Mouse (Mus musculus) liver, embryonic 14.5 days (tissue): Measurements from ENCODE around the gene Iqcc. TPM values are rescaled to one million over a fixed set of nuclear protein-coding genes. Genes with fewer than 3 reads are reported as not detected.

Experiments
- ATAC-seq: fragments of 200-750 bp; cut with Nextera tagmentation; 2 replicates; pipeline ENCODE4 v1.8.0; 2017; ENCODE audit warnings: moderate number of reproducible peaks, mild to moderate bottlenecking, moderate library complexity; ENCODE audit not compliant: insufficient read depth
- DNase-seq, 3 experiments: peaks; one replicate each; pipeline ENCODE4 v3.0.0-alpha.2; 2012 to 2013; ENCODE audit warnings: low read depth in 3 of 3, low spot score in 3 of 3
- H3K27ac ChIP-seq: fragments of 300-500 bp; sonication (generic); 2 replicates; pipeline ENCODE4 v1.5.1; 2014; ENCODE audit warnings: moderate library complexity, mild to moderate bottlenecking, control low read depth, inconsistent platforms
- H3K27me3 ChIP-seq: fragments of 300-500 bp; sonication (generic); 2 replicates; pipeline ENCODE4 v1.6.1; 2014; ENCODE audit warnings: mild to moderate bottlenecking, low read length, moderate library complexity; ENCODE audit not compliant: control insufficient read depth, insufficient read depth
- H3K36me3 ChIP-seq: fragments of 300-500 bp; sonication (generic); replicated peaks from 2 replicates; pipeline ENCODE4 v1.6.1; 2014; ENCODE audit warnings: low read depth; ENCODE audit not compliant: control insufficient read depth, insufficient read depth
- H3K4me1 ChIP-seq, 2 experiments: fragments of 200-500 bp in 1 of 2; fragments of 300-500 bp in 1 of 2; sonication (generic) in 1 of 2; replicated peaks; 2 replicates each; pipeline ENCODE4 v1.6.1; 2012 to 2014; ENCODE audit warnings: antibody characterized with exemption in 1 of 2, inconsistent platforms in 1 of 2, low read length in 1 of 2; ENCODE audit not compliant: control insufficient read depth in 2 of 2, insufficient read depth in 2 of 2
- H3K4me2 ChIP-seq: fragments of 300-500 bp; sonication (generic); 2 replicates; pipeline ENCODE4 v1.6.1; 2014; ENCODE audit warnings: low read depth, mild to moderate bottlenecking, control low read depth, moderate library complexity
- H3K4me3 ChIP-seq, 2 experiments: fragments of 200-500 bp in 1 of 2; fragments of 300-500 bp in 1 of 2; sonication (generic) in 1 of 2; 2 replicates each; pipeline ENCODE4 v1.5.1; 2012 to 2014; ENCODE audit warnings: low read depth in 2 of 2, low read length in 2 of 2, mild to moderate bottlenecking in 2 of 2, control low read depth in 1 of 2, inconsistent platforms in 1 of 2, moderate library complexity in 1 of 2; ENCODE audit not compliant: insufficient read depth in 1 of 2
- H3K9ac ChIP-seq: fragments of 300-500 bp; sonication (generic); replicated peaks from 2 replicates; pipeline ENCODE4 v1.6.1; 2014; ENCODE audit warnings: mild to moderate bottlenecking, control low read depth, moderate library complexity
- H3K9me3 ChIP-seq: fragments of 300-500 bp; sonication (generic); 2 replicates; pipeline ENCODE4 v1.6.1; 2016; ENCODE audit warnings: low read length, mixed read lengths; ENCODE audit not compliant: control insufficient read depth
- CTCF ChIP-seq: IDR thresholded peaks from 2 replicates; pipeline ENCODE4 v1.5.1; 2016; ENCODE audit warnings: antibody characterized with exemption, low read depth, control low read depth
- EP300 ChIP-seq: IDR thresholded peaks from 2 replicates; pipeline ENCODE4 v1.6.1; 2016; ENCODE audit warnings: antibody characterized with exemption, low read depth
- WGBS: fragments of 180-500 bp; shearing (Covaris S2); extraction: QIAGEN DNeasy Blood & Tissue Kit; methylation state at CpG from one replicate; pipeline ENCODE4 v1.1.7; 2014; ENCODE audit not compliant: insufficient replicate concordance; 5-methylcytosine and 5-hydroxymethylcytosine counted together
- polyA plus RNA-seq, 2 experiments: library from polyadenylated mRNA; depleted of rRNA in 1 of 2; stranded (reverse) in 1 of 2; unstranded in 1 of 2; fragments of >200 nt; fragmentation: Nextera tagmentation in 1 of 2; extraction: Ambion mirVana in 1 of 2; gene quantifications; 2 replicates each; pipeline versions ENCODE4 v1.2.1 to v1.2.3; 2012 to 2014

Gene Iqcc
- polyA plus RNA-seq, 2 experiments = 7.0 to 8.8 TPM

DNA sequence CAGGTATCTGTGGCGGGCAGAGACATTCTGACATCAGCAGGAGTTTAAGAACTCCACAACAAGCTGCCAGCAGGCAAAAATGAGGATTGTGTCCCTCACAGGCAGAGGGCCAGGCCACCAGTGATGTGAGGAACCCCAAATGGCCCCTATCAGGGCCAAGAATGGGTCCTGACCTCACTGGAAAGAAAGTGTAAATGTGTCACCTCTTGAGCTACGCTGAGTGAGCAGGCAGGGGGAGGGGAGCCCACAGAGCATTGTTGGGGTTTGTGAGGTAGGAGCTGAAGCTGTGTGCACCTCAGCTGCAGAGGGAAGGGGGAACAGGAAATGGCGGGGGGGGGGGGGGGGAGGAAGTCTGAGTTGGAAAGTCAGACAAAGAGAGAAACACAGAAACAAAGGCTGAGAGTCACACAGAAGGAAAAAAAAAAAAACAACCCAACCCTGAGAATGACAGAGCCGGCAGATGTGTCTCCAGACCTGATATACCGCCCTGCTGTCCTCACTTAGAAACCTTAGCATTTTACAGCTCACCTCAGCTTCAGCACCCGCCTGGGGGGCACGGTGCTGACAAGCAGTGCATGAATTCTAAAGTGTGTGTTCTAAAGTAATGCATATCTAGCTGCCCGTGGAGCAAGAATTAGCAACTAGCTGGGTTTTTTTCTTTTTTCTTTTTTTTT is 43.6 kb downstream of the Iqcc start:
- 18% methylated on average over 7 of the region's 8 CpGs for WGBS
- ATAC-seq (no peak), DNase-seq (no peak)
- H3K4me1 ChIP-seq = peaks cover 0 to 4% of the 10 kb centered on the region in 2 experiments; a peak in 2 of 4 replicates
- no peak overlapping the region for H3K27ac ChIP-seq
- H3K4me2 ChIP-seq = peak overlapping the region; percentile 18; the same call in 1 of the 2 replicates
- no peaks in the 10 kb centered on the region for H3K9me3 ChIP-seq
- H3K36me3 ChIP-seq = no peaks in the 10 kb centered on the region
- H3K27me3 ChIP-seq = no peaks in the 10 kb centered on the region
- TF ChIP-seq EP300 = no peak
- TF ChIP-seq CTCF = no peak
- no peak overlapping the region for H3K4me3 ChIP-seq
- no peak overlapping the region for H3K9ac ChIP-seq

GRCm38 (mm10) chr4:129573430-129573829 is 45.5 kb downstream of the Iqcc start, which contains the start of gene Lck:
Gene Lck (minus strand): TSS chr4:129573641.
- Histone ChIP-seq H3K4me1 (peaks cover 0 to 2% of the 10 kb centered on the region in 2 experiments; a peak in 2 of 4 replicates), H3K36me3 (no peaks in the 10 kb centered on the region), H3K27me3 (no peaks in the 10 kb centered on the region), H3K27ac (no peak within 1 kb of the TSS), H3K4me3 (no peak within 1 kb of the TSS), H3K9me3 (no peaks in the 10 kb centered on the region), H3K4me2 (no peak within 1 kb of the TSS), H3K9ac (no peak within 1 kb of the TSS)
- ATAC-seq = no peak
- 40% methylated on average over 8 of the region's 8 CpGs for WGBS
- no peak for DNase-seq
- TF ChIP-seq EP300 = no peak
- no peak for TF ChIP-seq CTCF

- DNase-seq (no peak), ATAC-seq (no peak)
- no peaks in the 10 kb centered on the region for H3K9me3 ChIP-seq
- H3K27ac ChIP-seq = no peak overlapping the region
- H3K4me2 ChIP-seq = no peak overlapping the region
- H3K4me3 ChIP-seq = no peak overlapping the region
- H3K9ac ChIP-seq = no peak overlapping the region
- no peaks in the 10 kb centered on the region for H3K27me3 ChIP-seq
- WGBS = 78% methylated on average over 4 of the region's 4 CpGs
- no peaks in the 10 kb centered on the region for H3K36me3 ChIP-seq
- TF ChIP-seq CTCF (no peak), EP300 (no peak)
- peaks cover 0 to 2% of the 10 kb centered on the region in 2 experiments; a peak in 2 of 4 replicates for H3K4me1 ChIP-seq
These were observed 45.9 kb downstream of the Iqcc start for GRCm38 (mm10) chr4:129573093-129573370.

DNA sequence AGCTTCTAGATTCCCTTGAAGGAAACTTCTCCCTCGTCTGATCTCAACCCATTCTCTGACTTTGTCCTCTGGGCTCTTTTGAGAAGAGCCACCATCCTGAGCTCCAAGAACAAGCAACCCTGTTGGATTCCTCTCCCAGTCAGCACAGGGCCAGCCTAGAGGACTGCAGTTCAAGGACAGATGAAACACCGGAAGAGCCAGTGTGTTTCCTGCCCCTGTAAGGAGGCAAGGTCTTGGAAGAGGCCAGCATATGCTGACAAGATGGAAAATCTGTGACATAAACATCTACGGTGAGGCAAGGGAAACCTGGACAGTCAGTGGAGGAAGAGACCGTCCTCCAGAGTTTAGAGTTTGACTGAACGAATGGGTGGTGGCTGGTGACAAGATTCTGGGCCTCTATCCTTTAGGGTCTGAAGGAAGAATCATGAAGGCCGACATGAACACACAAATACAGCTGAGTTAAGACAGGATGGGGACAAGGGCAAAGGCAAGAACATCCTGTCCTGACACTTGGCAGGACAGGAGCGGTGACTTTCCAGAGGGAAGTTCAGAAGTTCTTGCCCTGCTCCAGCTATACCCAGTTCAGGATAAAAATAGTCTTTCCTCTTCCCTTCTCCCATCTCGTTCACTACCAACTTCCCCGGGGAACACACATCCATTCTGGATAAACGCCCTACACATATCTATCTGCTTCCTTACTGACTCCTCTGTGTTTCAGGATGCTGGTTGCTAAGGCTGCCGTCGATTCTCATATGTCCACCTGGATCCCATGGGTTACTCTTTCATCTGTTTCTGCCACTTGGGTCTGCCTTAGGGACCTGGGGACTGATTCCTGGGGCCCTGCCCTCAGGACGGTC is 46.4 kb downstream of the Iqcc start:
- Histone ChIP-seq H3K9me3 (no peaks in the 10 kb centered on the region), H3K9ac (no peak overlapping the region), H3K27me3 (no peaks in the 10 kb centered on the region), H3K4me2 (no peak overlapping the region), H3K36me3 (no peaks in the 10 kb centered on the region), H3K4me3 (no peak overlapping the region), H3K27ac (no peak overlapping the region), H3K4me1 (peaks cover 0 to 2% of the 10 kb centered on the region in 2 experiments; a peak in 2 of 4 replicates)
- TF ChIP-seq CTCF (no peak), EP300 (no peak)
- DNase-seq = no peak
- ATAC-seq = no peak
- 60% methylated on average over 13 of the region's 13 CpGs for WGBS

- 58% methylated on average over 8 of the region's 8 CpGs for WGBS
- ATAC-seq (no peak), DNase-seq (no peak)
- Histone ChIP-seq H3K9ac (no peak overlapping the region), H3K9me3 (no peaks in the 10 kb centered on the region), H3K27me3 (no peaks in the 10 kb centered on the region), H3K4me1 (peaks cover 0 to 2% of the 10 kb centered on the region in 2 experiments; a peak in 2 of 4 replicates), H3K36me3 (no peaks in the 10 kb centered on the region), H3K4me3 (no peak overlapping the region), H3K4me2 (no peak overlapping the region), H3K27ac (no peak overlapping the region)
- TF ChIP-seq EP300 (no peak), CTCF (no peak)
These were observed 47.3 kb downstream of the Iqcc start for GRCm38 (mm10) chr4:129571551-129572084.
